In the genomic region with DNA sequence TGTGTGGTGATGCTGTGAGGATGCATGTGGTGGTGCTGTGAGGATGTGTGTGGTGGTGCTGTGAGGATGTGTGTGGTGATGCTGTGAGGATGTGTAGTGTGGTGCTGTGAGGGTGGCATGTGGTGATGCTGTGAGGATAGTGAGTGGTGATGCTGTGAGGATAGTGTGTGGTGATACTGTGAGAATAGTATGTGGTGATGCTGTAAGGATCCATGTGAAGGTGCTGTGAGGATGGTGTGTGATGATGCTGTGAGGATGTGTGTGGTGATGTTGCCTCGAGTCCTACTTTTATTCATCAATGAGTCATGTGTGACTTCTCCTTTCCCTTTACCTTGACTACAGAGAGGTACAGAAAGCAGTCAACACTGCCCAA, we compare ENCODE assay signal across 8 mouse cellular contexts. TPM values are rescaled to one million over a fixed set of nuclear protein-coding genes. Genes with fewer than 3 reads are reported as not detected.
DNase-seq lines count a peak whose midpoint lies in the region; ATAC-seq and TF ChIP-seq lines count a peak whose summit lies in the region.
"Not testable (repeated sequence)": the region's sequence is repeated elsewhere in the genome, so short reads cannot be mapped to it uniquely, and the experiment has no call there.
"Had no signal": no experiment of that assay in that cellular context is flagged by ENCODE, and none has a peak within 500 bp of the region (broad histone marks: within the 10 kb centered on the region; RNA-seq: fewer than 3 reads in every experiment).

No protein-coding gene starts in this region.

- peak; percentile 36 for DNase-seq in CD4-positive, CD25-positive, alpha-beta regulatory T cell, adult 2 months (ENCODE audit: low read depth, low spot score)
- DNase-seq in CH12.LX (ENCODE audit: extremely low read depth) = peak; percentile 8
- peak; percentile 69 for DNase-seq in induced T-regulatory cell, adult 2 months (ENCODE audit: low read depth)

- dilution Hi-C loops in CH12.LX (cut with MboI; ENCODE audit: extremely low pct_ligation_motif_present, extremely low pct_unique_long_range_greater_than_20kb, low sequenced_read_pairs) = not testable (repeated sequence)

- peaks cover 22 to 55% of the 10 kb centered on the region in 2 experiments for H3K36me3 ChIP-seq in CH12.LX (replicated peaks in 1 of 2; ENCODE audit: control insufficient read depth in 1 of 2, insufficient read depth in 1 of 2, low read length in 1 of 2)

- TF ChIP-seq EP300 in CH12.LX (IDR thresholded peaks at IDR 0.05; ENCODE audit: low read length) = not testable (repeated sequence)

- not testable (repeated sequence) for H3K4me2 ChIP-seq in CH12.LX (ENCODE audit: insufficient read depth, low read depth, poor library complexity, severe bottlenecking)

- ATAC-seq in activated CD4-positive, CD25-positive, alpha-beta regulatory T cell, adult 4 months = peak; percentile 67
- ATAC-seq in megakaryocyte, adult 5-6 weeks (ENCODE audit: poor library complexity, severe bottlenecking) = 0 out of 2 replicates have a peak, but pooled peaks have one; percentile 21
- ATAC-seq in monocyte, adult 5-6 weeks (replicated peaks; ENCODE audit: insufficient number of reproducible peaks, low FRiP score, low TSS enrichment, poor library complexity, severe bottlenecking) = peak; percentile 44; the same call in 1 of the 2 replicates
- peak; percentile 20; the same call in 1 of the 2 replicates for ATAC-seq in neutrophil, adult 5-6 weeks (ENCODE audit: extremely low read depth, insufficient number of reproducible peaks, low FRiP score, poor library complexity, severe bottlenecking)

- in situ Hi-C loops in CH12.LX (cut with MboI; ENCODE audit: low pct_ligation_motif_present, low pct_unique_long_range_greater_than_20kb, low sequenced_read_pairs) = not testable (repeated sequence)

- H3K27me3 ChIP-seq in CH12.LX (replicated peaks) = not testable (repeated sequence)

- not testable (repeated sequence) for TF ChIP-seq RAD21 in CH12.LX (IDR thresholded peaks at IDR 0.05; ENCODE audit: low read depth, low read length)

- H3K4me1 ChIP-seq in CH12.LX (ENCODE audit: control insufficient read depth in 1 of 2, insufficient read depth in 2 of 2) = peaks cover 10 to 12% of the 10 kb centered on the region in 2 experiments

- peaks cover 18% of the 10 kb centered on the region; the same call in 1 of the 2 replicates for H3K79me2 ChIP-seq in CH12.LX (replicated peaks; ENCODE audit: control insufficient read depth, extremely low read depth, insufficient read depth, poor library complexity, severe bottlenecking)

- not testable (repeated sequence) for TF ChIP-seq CTCF in CH12.LX (conservative IDR thresholded peaks at IDR 0.05 in 1 of 2, IDR thresholded peaks at IDR 0.05 in 1 of 2; ENCODE audit: low read depth in 2 of 2, low read length in 2 of 2)

- not testable (repeated sequence) for TF ChIP-seq POLR2A in CH12.LX (IDR thresholded peaks at IDR 0.05; ENCODE audit: low read depth, low read length)

- not testable (repeated sequence) for H3K4me3 ChIP-seq in CH12.LX (replicated peaks in 1 of 3; ENCODE audit: low read depth in 2 of 3, low read length in 2 of 3, poor library complexity in 1 of 3)

- H3K27ac ChIP-seq in CH12.LX (ENCODE audit: insufficient read depth, low read depth) = not testable (repeated sequence)

- not testable (repeated sequence) for H3K9ac ChIP-seq in CH12.LX (ENCODE audit: insufficient read depth, low read depth)

- H3K9me3 ChIP-seq in CH12.LX (replicated peaks; ENCODE audit: low read length) = not testable (repeated sequence)

RNA-seq across cellular contexts. Expression of a gene that starts 15.1 kb away (rescaled TPM):
- total RNA-seq in CH12.LX (2012; rRNA removed) (26.4 and 31.8 TPM in 2 replicates), CH12.LX (2014; rRNA removed) (26.0 and 30.8 TPM in 2 replicates)
- polyA plus RNA-seq in CH12.LX (2012; ENCODE audit: insufficient read length, low read depth) = 33.4 and 35.3 TPM in 2 replicates
- polyA plus RNA-seq in activated CD4-positive, CD25-positive, alpha-beta regulatory T cell, adult 4 months (2017; shearing (Covaris generic)) = 10 to 100 TPM; 49.7 to 56.1 TPM
- 12.8 and 18.0 TPM in 2 replicates for total RNA-seq in megakaryocyte, adult 5-6 weeks (2015)
- total RNA-seq in megakaryocyte, adult 5-6 weeks (2017) = 34.8 and 36.4 TPM in 2 replicates
- total RNA-seq in monocyte, adult 5-6 weeks (2017) = 54.9 to 89.5 TPM (median 66.6 TPM) in 3 replicates
- total RNA-seq in neutrophil, adult 5-6 weeks (2017) = 47.9 and 53.1 TPM in 2 replicates

RNA-seq across cellular contexts. Expression of a gene that starts 27.0 kb away (rescaled TPM):
- 3.5 and 4.3 TPM in 2 replicates for total RNA-seq in CH12.LX (2012; rRNA removed)
- 7.1 and 7.9 TPM in 2 replicates for total RNA-seq in CH12.LX (2014; rRNA removed)
- polyA plus RNA-seq in CH12.LX (2012; ENCODE audit: insufficient read length, low read depth) = 6.1 and 7.6 TPM in 2 replicates
- 10 to 100 TPM; 19.1 to 20.7 TPM for polyA plus RNA-seq in activated CD4-positive, CD25-positive, alpha-beta regulatory T cell, adult 4 months (2017; shearing (Covaris generic))
- total RNA-seq in megakaryocyte, adult 5-6 weeks (2015) = 4.5 TPM in 2 replicates
- 3.0 and 4.6 TPM in 2 replicates for total RNA-seq in megakaryocyte, adult 5-6 weeks (2017)
- total RNA-seq in monocyte, adult 5-6 weeks (2017) = 8.6 to 21.8 TPM (median 18.3 TPM) in 3 replicates
- total RNA-seq in neutrophil, adult 5-6 weeks (2017) = 4.9 and 8.0 TPM in 2 replicates
- total RNA-seq: ES-E14 had no signal

Comparison
In these comparisons a context has a peak if more than half of its experiments do, and no peak if none do; other contexts are left out.
1. DNase-seq: peak in every context shown above with its lines; median percentile 69 in induced T-regulatory cell, adult 2 months; 36 in CD4-positive, CD25-positive, alpha-beta regulatory T cell, adult 2 months; 8 in CH12.LX.